Mouse (Mus musculus): ENCODE measurements around the gene Ak9.

Ak9 gene

DNA sequence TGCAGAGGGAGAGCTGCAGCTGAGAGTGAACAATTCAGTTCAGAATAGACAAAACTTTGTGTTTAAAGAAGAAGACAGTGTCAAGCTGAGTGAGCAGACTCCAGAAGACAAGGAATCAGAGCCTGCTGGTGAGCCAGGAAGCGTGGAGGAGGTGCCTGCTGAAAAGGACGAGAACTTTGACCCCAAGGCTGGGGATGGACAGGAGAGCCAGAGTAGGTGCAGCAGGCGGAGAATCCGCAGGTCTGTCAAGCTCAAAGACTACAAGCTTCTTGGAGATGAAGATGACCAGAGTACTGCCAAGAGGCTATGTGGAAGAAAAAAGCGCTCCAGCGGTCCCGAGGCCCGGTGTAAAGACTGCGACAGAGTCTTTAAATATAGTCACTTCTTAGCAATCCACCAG, 147.9 kb downstream of the Ak9 start:
- DNase-seq = peak; percentile 20 to 39

DNA sequence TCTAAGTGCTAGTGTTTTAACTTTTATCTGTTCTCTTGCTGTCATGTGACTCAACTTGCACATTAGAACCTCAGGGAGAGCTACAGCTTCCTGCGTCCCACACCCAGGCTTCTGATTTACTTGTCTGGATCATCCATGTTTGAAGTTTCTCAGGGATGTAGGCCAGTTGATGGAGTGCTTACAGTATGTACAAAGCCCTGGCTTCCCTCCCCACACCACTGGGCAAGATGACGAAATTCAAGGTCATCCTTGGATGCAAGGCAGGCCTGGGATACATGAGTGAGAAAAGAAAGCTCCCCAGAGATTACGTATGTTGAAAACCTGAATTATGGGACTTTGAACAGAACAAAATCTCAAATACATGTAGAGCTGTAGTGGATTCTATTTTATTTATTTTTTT, 149.0 kb downstream of the Ak9 start:
- no peak for DNase-seq

DNA sequence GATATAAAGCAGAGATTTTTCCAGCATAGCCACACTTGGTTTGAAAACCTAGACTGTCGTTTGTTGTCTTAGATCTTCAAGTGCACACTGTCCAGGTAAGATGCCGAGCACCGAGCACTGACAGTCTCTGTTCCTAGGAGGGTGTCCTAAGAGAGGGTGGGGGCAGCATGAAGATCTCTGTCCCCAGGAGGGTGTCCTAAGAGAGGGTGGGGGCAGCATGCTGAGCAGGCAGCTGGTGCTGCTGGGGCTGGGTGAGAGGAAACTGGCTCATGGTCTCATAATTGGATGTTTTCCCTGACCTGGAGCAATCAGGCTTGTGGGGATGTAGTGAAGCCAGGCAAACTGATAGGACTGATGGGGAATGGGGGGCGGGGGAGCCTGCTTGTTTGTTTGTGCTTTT, 156.2 kb downstream of the Ak9 start:
- DNase-seq = no peak

DNA sequence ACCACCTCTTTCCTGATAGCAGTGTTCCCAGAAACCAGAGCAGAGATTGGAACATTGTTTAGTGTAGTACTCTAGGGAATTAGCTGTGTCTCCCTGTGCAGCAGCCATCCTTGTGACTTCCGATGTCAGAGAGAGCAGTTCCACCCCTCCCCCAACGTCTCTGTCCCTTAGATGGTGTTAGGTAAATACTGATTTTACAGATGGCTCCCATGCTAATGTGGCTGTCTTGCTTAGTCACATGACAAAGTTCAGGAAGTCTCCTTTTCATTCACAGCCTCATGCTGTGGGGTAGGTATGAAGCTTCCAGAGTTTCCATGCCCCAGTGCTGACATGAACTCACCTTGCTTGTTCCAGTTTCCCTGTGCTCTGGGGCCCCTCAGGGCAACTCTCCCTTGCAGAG, 156.7 kb downstream of the Ak9 start:
- no peak for DNase-seq

DNA sequence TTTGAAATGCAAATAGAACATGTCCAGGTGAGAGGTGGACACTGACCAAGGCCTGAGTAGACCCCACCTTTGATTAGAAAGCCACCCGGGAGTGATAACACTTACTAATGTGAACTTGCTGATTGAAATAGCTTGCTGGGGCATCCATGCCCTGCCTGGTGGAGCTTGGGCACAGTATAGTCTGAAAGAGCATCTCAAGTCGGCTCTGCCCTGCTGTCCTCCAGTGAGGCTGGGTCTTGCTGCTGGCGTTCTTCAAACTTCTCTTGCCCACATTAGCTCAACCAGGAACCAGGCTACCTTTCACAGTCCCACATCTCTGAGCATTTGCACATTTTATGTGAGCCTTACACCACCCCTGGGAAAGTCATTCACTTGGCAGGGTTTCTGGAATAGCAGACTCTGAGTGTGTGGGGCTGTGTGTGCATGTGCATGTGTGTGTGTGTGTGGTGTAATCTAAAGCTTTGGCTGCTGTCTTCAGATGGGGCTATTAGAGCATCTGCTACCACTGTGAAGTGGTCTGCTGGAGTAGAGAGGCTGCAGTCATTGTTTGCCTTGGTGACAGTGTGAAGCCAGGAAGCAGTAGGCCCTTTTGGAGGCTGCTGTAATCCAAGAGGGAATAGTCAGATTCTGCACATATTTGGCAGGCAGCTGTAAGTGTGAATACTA, 157.4 kb downstream of the Ak9 start:
- no peak for DNase-seq

DNA sequence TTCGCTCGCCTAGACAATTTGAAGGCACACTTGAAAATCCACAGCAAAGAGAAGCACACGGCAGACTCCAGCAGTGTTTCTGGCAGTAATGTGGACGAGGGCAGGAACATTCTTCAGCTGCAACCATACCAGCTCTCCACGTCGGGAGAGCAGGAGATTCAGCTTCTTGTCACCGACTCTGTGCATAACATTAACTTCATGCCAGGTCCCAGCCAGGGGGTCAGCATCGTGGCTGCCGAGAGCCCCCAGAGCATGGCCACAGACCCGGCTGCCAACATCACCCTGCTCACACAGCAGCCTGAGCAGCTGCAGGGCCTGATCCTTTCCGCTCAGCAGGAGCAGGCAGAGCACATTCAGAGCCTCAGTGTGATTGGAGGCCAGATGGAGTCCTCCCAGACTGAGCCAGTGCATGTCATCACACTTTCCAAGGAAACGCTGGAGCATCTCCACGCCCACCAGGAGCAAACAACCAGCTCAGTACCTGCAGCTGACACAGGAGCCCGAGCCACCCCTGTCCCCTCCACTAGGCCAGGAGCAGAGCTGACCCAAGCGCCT, 160.7 kb downstream of the Ak9 start:
- DNase-seq = no peak

DNA sequence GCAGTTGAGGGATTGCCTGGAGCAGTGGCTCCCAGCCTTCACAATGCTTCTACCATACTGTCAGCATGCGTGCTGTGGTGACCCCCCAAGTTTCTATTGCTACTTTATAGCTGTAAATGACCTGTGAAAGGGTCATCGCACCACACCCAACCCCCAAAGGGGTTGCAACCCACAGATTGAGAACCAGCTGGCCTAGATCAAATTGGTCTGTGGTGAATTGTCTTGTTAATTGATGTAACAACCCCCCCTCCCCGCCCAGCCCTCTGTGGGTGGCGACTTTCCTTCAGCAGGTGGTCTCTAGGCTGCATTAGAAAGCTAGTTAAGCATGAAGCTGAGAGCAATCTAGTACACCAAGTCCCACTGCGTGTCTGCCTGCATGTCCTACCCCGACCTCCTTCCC, 163.5 kb downstream of the Ak9 start:
- DNase-seq = no peak

DNA sequence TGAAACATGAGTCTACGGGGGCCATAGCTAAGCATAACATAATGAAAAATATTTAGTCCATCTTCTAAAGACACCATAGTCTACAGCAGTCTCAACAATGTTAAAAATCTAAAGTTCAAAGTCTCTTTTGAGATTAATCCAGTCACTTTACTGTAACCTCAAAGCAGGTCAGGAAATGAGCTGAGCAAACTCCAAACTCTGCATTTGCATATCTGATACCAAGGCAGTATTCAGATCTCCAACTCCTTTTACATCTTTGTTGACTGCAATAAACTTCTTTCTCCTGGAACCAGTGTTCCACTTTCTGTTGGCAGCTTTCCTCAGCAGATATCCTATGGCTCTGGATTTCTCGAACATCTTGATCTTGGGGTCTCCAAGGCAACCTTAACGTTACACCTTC, 166.9 kb downstream of the Ak9 start:
- no peak for DNase-seq

DNA sequence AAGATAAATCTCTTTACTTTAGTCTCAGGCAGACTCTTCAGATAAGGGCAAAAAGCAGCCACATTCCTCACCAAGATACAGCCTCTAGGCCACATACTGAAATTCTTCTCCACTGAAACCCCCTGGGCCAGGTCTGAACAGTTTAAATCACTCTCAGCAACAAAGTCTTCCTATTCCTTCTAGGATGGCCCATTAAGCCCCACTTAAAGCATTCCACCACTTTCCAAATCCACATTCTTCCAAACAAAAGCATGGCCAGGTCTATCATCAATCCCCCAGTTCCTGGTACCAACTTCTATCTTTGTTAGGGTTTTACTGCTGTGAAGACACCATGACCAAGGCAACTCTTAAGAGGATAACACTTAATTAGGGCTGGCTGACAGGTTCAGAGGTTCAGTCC, 168.8 kb downstream of the Ak9 start:
- DNase-seq = no peak

DNA sequence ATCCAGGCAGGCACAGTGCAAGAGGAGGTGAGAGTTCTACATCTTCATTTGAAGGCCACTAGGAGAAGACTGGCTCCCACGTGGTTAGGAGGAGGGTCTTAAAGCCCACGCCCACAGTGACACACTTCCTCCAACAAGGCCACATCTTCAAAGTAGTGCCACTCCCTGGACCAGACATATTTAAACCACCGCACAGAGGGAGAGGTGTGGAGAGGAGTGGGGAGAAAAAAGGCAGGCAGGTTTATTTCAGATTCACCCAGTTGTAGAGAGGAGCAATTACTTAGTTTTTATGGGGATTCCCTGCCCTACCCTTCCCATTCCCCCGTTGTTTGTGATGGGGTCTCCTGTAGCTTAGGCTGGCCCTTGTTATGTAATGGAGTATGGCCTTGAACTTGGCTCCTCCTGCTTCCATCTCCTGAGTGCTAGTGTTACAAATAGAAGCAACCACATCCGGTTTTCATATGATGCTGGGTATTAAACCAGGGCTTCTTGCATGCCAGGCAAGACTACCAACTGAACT, 169.2 kb downstream of the Ak9 start:
- no peak for DNase-seq

DNA sequence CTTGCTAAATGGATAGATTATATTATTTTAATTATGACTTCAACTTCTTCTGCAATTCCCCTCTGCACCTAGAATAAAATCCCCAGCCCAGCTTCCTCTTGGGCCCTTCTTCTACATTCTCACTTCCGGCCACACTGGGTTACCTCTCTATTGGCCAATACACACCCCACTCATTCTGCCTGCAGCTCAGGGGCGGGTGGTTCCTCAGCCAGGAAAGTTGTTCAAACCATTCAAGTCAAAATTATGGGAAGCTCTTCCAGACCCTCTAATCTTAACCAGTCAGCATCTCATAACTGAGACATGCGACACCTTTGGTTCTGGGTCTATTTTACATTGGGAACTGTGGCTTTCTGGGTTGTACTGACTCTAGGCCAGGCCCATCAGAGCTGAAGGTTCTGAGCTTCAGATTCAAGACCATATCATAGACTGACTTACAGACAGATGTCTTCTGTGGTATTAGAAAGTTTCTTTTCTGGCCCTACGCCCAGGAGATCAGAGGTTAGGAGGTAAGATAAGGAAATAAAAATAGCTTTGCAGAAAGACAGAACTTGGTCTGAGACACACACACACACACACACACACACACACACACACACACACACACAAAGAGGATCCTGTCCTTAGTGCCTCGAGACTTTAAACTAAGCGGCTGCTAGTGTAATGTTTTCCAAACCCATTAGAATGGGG, 170.1 kb downstream of the Ak9 start:
- peak in 1 of 2 experiments; percentile 29 for DNase-seq

DNA sequence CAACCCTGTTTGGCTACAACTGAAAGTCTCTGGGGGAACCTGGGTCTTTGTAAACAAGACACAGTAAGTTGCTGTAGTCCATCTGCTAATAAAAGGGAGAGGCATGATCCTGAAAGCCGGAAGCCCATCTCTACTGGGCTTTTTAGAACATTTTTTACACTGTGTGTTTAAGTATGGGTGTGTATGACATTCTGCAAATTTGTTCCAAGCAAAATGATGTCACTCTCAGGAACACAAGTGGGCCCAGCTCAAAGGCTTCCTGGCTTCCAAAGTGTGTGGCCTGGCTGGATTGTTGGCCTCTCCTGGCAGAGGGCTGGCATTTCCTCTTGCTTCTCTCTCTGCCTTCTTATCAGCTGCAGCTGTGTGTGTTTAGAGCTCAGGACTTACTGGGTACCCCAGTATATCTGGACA, 171.2 kb downstream of the Ak9 start:
- DNase-seq = no peak

DNA sequence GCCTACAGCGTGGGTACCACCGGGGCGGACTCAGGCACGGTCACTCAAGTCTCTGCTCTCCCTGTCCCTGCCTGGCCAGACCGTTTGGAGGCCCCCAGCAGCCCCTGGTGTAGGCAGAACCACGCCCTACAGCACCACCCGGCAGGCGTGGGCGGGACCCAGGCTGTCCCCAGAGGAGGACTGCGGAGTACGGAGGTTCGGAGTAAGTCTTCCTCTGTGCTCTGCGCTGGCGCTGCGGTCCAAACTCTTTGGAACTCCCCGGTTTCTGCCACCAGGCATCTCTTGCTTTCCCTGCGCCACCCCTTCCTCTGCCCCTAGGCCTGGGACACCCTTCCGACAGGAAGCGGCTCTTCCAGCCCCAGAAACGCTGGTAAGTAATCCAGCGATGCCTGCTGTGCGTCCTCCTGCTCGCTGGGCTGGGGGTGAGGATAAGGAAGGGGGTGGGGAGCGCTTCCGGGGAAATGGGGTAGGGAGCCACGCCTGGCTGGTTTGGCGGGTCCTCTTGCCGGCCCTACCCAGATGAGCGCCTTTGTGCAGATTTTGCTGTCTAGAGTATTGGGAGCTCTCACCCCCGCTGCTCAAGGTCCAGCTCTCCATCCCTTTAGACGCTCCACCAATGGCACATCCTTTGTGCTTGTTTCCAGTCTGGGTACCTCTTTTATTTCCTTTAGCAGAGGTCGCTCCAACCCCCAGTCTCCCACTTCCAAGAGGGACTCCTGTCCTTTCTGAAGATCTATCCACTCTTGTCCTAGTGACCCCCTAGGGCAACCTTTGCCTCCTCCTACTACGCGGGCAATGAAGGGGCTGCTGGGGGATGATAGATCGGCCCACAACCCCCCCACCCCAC, 172.6 kb downstream of the Ak9 start, which contains the start of gene Mical1:
Mical1 (plus strand) TSS at position 144 of the 847 bp plus-strand sequence.
- DNase-seq = peak; percentile 74 to 82

DNA sequence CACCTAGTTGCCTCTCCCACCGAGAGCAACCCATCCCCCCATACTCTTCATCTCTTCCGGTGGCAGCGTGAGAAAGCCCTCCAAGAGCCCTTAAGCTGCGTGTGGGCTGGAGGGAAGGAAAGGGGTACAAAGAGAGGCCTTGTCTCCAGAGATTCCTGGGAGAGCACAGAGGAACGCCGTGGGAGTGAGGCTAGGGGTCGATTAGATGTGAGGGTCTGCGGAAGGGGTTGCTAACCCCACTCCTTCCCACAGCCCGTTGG, 173.2 kb downstream of the Ak9 start:
- peak; percentile 32 to 36 for DNase-seq

DNA sequence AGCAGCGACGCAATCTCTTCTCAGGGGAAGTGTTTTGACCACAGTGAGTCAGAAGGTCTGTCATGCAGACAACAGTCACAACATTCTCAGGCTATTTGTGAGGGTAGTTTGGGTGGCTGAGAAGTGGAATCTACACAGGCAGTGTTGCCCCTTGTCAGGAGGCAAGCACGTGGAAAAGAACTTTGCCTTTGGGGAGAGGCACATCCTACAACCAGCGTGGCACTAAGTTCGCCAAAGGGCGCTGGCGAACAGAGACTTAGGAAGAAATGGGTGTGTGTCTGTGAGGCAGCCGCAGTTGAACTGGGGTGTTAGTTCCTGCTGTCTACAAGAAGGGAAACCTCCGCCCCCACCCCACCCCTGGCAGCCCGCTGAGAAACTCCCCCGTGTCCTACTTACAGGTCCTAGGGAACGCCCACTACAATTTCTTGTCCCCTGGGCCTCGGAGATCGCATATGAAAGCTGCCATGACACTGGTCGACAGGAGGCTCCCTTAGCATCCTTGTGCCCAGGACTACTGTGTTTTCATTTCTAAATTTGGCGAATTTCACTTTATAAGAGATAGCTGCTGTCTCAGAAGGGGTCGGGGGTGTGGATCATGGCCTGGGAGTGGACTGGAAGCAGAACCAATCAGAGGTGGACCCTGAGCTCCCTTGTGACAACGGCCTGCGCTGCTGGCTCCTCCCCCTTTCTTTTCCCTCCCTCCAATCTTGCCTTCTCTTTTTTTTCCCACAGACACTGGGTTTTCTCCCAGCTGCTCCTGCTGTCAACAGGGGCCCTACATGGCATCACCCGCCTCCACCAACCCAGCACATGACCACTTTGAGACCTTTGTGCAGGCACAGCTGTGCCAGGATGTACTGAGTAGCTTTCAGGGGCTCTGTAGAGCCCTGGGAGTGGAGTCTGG, 173.8 kb downstream of the Ak9 start:
- peak; percentile 70 to 84 for DNase-seq

DNA sequence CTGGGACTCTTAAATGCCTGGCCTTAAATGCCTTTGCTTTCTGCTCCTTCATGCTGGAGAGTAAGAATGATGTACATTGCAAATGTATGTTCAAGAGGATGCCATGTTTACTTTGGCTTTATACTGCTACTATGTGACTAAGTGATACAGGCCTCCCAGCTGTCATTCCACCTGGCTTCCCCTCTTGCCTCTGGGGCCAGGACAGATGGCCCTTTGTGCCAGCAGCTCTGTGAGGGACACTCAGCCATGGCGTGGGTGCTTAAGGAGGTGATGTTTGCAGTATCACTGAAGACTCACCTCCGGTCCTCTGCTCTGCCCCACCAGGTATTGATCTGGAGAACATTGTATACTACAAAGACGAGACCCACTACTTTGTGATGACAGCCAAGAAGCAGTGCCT, 176.2 kb downstream of the Ak9 start:
- no peak for DNase-seq

DNA sequence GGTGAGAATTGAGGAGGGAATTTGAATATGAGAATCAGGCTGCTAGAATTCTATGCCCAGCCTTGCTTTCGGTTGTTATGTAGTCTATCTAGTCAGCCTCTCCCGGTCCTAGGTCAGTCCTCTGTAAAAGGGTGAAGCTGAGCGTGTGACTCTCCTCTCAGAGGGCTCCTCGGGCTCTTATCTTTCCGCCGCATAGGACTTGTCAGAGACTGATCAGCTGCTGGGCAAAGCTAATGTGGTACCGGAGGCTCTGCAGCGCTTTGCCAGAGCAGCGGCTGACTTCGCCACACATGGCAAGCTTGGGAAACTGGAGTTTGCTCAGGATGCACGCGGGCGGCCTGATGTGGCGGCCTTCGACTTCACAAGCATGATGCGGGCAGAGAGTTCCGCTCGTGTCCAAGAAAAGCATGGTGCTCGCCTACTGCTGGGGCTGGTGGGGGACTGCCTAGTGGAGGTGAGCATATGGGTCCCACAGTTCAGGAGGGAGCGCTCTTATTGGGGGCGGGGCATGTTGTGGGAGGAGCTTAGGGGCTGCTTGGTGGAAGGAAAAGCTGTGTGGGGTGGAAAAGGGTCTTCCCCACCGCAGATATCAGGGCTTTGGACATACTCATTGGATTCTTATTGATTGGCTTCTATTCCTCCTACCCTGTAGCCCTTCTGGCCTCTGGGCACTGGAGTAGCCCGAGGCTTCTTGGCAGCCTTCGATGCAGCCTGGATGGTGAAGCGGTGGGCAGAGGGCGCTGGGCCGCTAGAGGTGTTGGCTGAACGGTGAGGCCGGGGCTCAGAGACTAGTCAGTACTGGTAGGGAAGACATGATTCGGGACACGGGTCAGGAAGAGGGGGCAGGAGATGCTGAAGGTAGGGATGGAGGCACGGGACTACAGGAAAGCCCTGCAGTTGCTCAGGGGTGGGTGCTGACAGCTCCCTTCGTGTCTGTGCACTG, 177.4 kb downstream of the Ak9 start:
- no peak for DNase-seq

DNA sequence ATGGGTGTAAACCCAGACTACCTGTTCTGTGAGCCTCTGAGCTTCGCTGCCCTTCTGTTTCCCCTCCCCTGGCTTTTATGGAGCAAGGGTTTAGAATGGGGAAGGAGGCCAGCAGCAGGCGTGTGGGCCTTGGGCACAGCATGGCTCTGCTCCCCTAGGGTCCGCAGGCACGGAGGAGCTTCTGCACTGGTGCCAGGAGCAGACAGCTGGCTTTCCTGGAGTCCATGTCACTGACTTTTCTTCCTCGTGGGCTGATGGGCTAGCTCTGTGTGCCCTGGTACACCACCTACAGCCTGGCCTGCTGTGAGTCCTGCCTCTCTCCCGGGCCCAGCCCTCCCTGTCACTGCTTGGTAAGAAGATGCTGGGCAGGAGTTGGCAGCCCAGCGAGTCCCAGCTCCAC, 178.7 kb downstream of the Ak9 start:
- no peak for DNase-seq
